ENCODE assay signal across 10 mouse cellular contexts in genomic region chr11:45979946-45980892, GRCm38 (mm10). TPM values are rescaled to one million over a fixed set of nuclear protein-coding genes. Genes with fewer than 3 reads are reported as not detected.
DNase-seq lines count a peak whose midpoint lies in the region; ATAC-seq and TF ChIP-seq lines count a peak whose summit lies in the region.
"Had no signal": no experiment of that assay in that cellular context is flagged by ENCODE, and none has a peak within 500 bp of the region (broad histone marks: within the 10 kb centered on the region; RNA-seq: fewer than 3 reads in every experiment).

Sox30 (plus strand) TSS chr11:45980310.

- intact Hi-C loops in gastrocnemius, adult 2 months (cut with DNase I) = no loop called here

- peak; percentile 86 for ATAC-seq in heart, embryonic 15.5 days (replicated peaks; ENCODE audit: insufficient number of reproducible peaks, insufficient read depth, low FRiP score, low read depth)
- ATAC-seq in kidney, postnatal 0 days (replicated peaks; ENCODE audit: low FRiP score, low read depth) = peak; percentile 96
- ATAC-seq in lung, embryonic 15.5 days (ENCODE audit: borderline replicate concordance, extremely low read depth, low FRiP score, low TSS enrichment) = peak; percentile 92

- 9% methylated on average over 87 of the region's 115 CpGs for WGBS in heart, embryonic 15.5 days
- WGBS in kidney, postnatal 0 days = 11% methylated on average over 95 of the region's 115 CpGs
- 9% methylated on average over 87 of the region's 115 CpGs for WGBS in lung, embryonic 15.5 days

- peak within 1 kb of the TSS; percentile 49 for H3K27ac ChIP-seq in gastrocnemius, adult 2 months
- peak within 1 kb of the TSS; percentile 52 for H3K27ac ChIP-seq in heart, embryonic 15.5 days
- H3K27ac ChIP-seq in kidney, postnatal 0 days = peak within 1 kb of the TSS; percentile 39; the same call in 1 of the 2 replicates
- no peak within 1 kb of the TSS for H3K27ac ChIP-seq in lung, embryonic 15.5 days

- H3K27me3 ChIP-seq in heart, embryonic 15.5 days = no peaks in the 10 kb centered on the region
- no peaks in the 10 kb centered on the region for H3K27me3 ChIP-seq in kidney, postnatal 0 days (ENCODE audit: insufficient read depth, low read length)
- no peaks in the 10 kb centered on the region; the same call in 1 of the 2 replicates for H3K27me3 ChIP-seq in lung, embryonic 15.5 days

- H3K4me2 ChIP-seq in heart, embryonic 15.5 days = peak within 1 kb of the TSS; percentile 89
- H3K4me2 ChIP-seq in kidney, postnatal 0 days (ENCODE audit: low read length) = peak within 1 kb of the TSS; percentile 69
- H3K4me2 ChIP-seq in lung, embryonic 15.5 days = peak within 1 kb of the TSS; percentile 90

- H3K4me3 ChIP-seq in gastrocnemius, adult 2 months = peak within 1 kb of the TSS; percentile 74
- peak within 1 kb of the TSS; percentile 66 for H3K4me3 ChIP-seq in heart, embryonic 15.5 days
- H3K4me3 ChIP-seq in kidney, postnatal 0 days (replicated peaks; ENCODE audit: low read depth, low read length) = peak within 1 kb of the TSS; percentile 56
- H3K4me3 ChIP-seq in lung, embryonic 15.5 days = peak within 1 kb of the TSS; percentile 57

- DNase-seq in gastrocnemius, adult 2 months = peak; percentile 60
- no peak for DNase-seq in gastrocnemius, adult 18-20 months (ENCODE audit: low spot score)
- DNase-seq in embryo, embryonic 9.5 days (ENCODE audit: extremely low spot score) = peak; percentile 72
- DNase-seq in kidney, postnatal 0 days (ENCODE audit: low spot score) = peak; percentile 71
- peak; percentile 33 for DNase-seq in ovary, postnatal 10 days (ENCODE audit: low spot score)
- DNase-seq in thymus, postnatal 14 days = peak; percentile 73

- peaks cover 8% of the 10 kb centered on the region for H3K4me1 ChIP-seq in heart, embryonic 15.5 days (replicated peaks)
- no peaks in the 10 kb centered on the region for H3K4me1 ChIP-seq in kidney, postnatal 0 days (replicated peaks; ENCODE audit: insufficient read depth, low read length)
- 0 out of 2 replicates have a peak, but pooled peaks cover 5% of the 10 kb centered on the region for H3K4me1 ChIP-seq in lung, embryonic 15.5 days

- TF ChIP-seq CTCF in gastrocnemius, adult 2 months (IDR thresholded peaks at IDR 0.05) = no peak
- TF ChIP-seq CTCF in kidney, postnatal 0 days (IDR thresholded peaks at IDR 0.05; ENCODE audit: low read depth) = no peak; the same call in 1 of the 2 replicates

- H3K36me3 ChIP-seq in heart, embryonic 15.5 days = no peaks in the 10 kb centered on the region
- H3K36me3 ChIP-seq in kidney, postnatal 0 days (ENCODE audit: insufficient read depth, low read length) = no peaks in the 10 kb centered on the region
- no peaks in the 10 kb centered on the region for H3K36me3 ChIP-seq in lung, embryonic 15.5 days

- peak within 1 kb of the TSS; percentile 81 for H3K9ac ChIP-seq in heart, embryonic 15.5 days
- H3K9ac ChIP-seq in kidney, postnatal 0 days (ENCODE audit: low read depth, low read length) = peak within 1 kb of the TSS; percentile 87
- H3K9ac ChIP-seq in lung, embryonic 15.5 days = peak within 1 kb of the TSS; percentile 68

- H3K9me3 ChIP-seq in heart, embryonic 15.5 days (replicated peaks) = no peaks in the 10 kb centered on the region
- H3K9me3 ChIP-seq in kidney, postnatal 0 days (replicated peaks; ENCODE audit: low read length) = no peaks in the 10 kb centered on the region
- H3K9me3 ChIP-seq in lung, embryonic 15.5 days = peaks cover 3% of the 10 kb centered on the region; the same call in 1 of the 2 replicates

RNA-seq across cellular contexts. Expression of gene Sox30, which starts in this region (rescaled TPM):
- total RNA-seq in gastrocnemius, adult 2 months (2021) = not detected
- not detected for total RNA-seq in gastrocnemius, adult 18-20 months (2021)
- polyA plus RNA-seq in heart, embryonic 15.5 days (2015; fragmentation: Nextera tagmentation; extraction: Ambion mirVana) = 0.20 and 0.22 TPM in 2 replicates
- 0.18 and 0.26 TPM in 2 replicates for polyA plus RNA-seq in kidney, postnatal 0 days (2015; fragmentation: Nextera tagmentation; extraction: Ambion mirVana)
- polyA plus RNA-seq in lung, embryonic 15.5 days (2015; fragmentation: Nextera tagmentation; extraction: Ambion mirVana) = 0.12 and 0.20 TPM in 2 replicates
- total RNA-seq: MEL; neutrophil, adult 5-6 weeks had no signal

Comparison
In these comparisons a context has a peak if more than half of its experiments do, and no peak if none do; other contexts are left out.
1. Peak in DNase-seq, H3K4me3 ChIP-seq and H3K27ac ChIP-seq in gastrocnemius, adult 2 months; RNA of the gene not detected or under 1 TPM.
2. Peak in ATAC-seq, H3K4me3 ChIP-seq, H3K27ac ChIP-seq, H3K9ac ChIP-seq and H3K4me2 ChIP-seq in heart, embryonic 15.5 days; RNA of the gene not detected or under 1 TPM.
3. Peak in DNase-seq, ATAC-seq, H3K4me3 ChIP-seq, H3K27ac ChIP-seq, H3K9ac ChIP-seq and H3K4me2 ChIP-seq in kidney, postnatal 0 days; RNA of the gene not detected or under 1 TPM.
4. Peak in ATAC-seq, H3K4me3 ChIP-seq, H3K9ac ChIP-seq and H3K4me2 ChIP-seq in lung, embryonic 15.5 days; RNA of the gene not detected or under 1 TPM.